Mouse (Mus musculus) myocyte (in vitro differentiated cells): ENCODE results near the gene Pax2. TPM values are rescaled to one million over a fixed set of nuclear protein-coding genes. Genes with fewer than 3 reads are reported as not detected.
A peak's percentile ranks its signal among the peaks of the same experiment; 100 is the strongest.

ENCODE experiments used
- H3K27me3 ChIP-seq: one replicate; pipeline ENCODE4 v1.6.1; 2011; ENCODE audit not compliant: control insufficient read depth, insufficient read depth, insufficient read length
- H3K36me3 ChIP-seq: one replicate; pipeline ENCODE4 v1.6.1; 2011; ENCODE audit not compliant: control insufficient read depth, insufficient read depth
- H3K4me2 ChIP-seq: one replicate; pipeline ENCODE4 v1.6.1; 2011; ENCODE audit warnings: low read depth, control low read depth
- H3K4me3 ChIP-seq: one replicate; pipeline ENCODE4 v1.5.1; 2011; ENCODE audit warnings: mild to moderate bottlenecking, control low read depth, moderate library complexity
- H3K79me2 ChIP-seq: one replicate; pipeline ENCODE4 v1.6.1; 2011; ENCODE audit not compliant: control insufficient read depth, insufficient read depth
- H3ac ChIP-seq: one replicate; pipeline ENCODE4 v1.6.1; 2011; ENCODE audit not compliant: control insufficient read depth, insufficient read length
- CEBPB ChIP-seq: IDR thresholded peaks from 2 replicates; pipeline ENCODE4 v1.6.1; 2011; ENCODE audit warnings: mild to moderate bottlenecking, moderate library complexity; ENCODE audit not compliant: poor library complexity, insufficient read depth, severe bottlenecking
- E2F4 ChIP-seq: IDR thresholded peaks from one replicate; pipeline ENCODE4 v1.6.1; 2011; ENCODE audit warnings: mild to moderate bottlenecking, control low read depth, moderate library complexity; ENCODE audit not compliant: insufficient read depth
- MAX ChIP-seq: IDR thresholded peaks from one replicate; pipeline ENCODE4 v1.6.1; 2011; ENCODE audit warnings: low read depth, mild to moderate bottlenecking, control low read depth
- MYOD1 ChIP-seq, 3 experiments: IDR thresholded peaks; one replicate each; pipeline ENCODE4 v1.6.1; 2011; ENCODE audit warnings: control low read depth in 2 of 3, low read depth in 2 of 3, mild to moderate bottlenecking in 2 of 3, moderate library complexity in 1 of 3; ENCODE audit not compliant: insufficient read length in 2 of 3, control insufficient read depth in 1 of 3
- MYOG ChIP-seq, 3 experiments: IDR thresholded peaks; one replicate each; pipeline ENCODE4 v1.6.1; 2011; ENCODE audit warnings: control low read depth in 2 of 3, low read depth in 2 of 3, mild to moderate bottlenecking in 2 of 3; ENCODE audit not compliant: insufficient read length in 2 of 3, control insufficient read depth in 1 of 3, insufficient read depth in 1 of 3
- POLR2A ChIP-seq: IDR thresholded peaks from one replicate; pipeline ENCODE4 v1.6.1; 2011; ENCODE audit warnings: low read depth, mild to moderate bottlenecking, control low read depth, moderate library complexity; ENCODE audit not compliant: insufficient read length
- POLR2AphosphoS2 ChIP-seq: IDR thresholded peaks from one replicate; pipeline ENCODE4 v1.6.1; 2011; ENCODE audit warnings: low read depth, control low read depth; ENCODE audit not compliant: insufficient read length
- REST ChIP-seq: IDR thresholded peaks from one replicate; pipeline ENCODE4 v1.6.1; 2011; ENCODE audit warnings: mild to moderate bottlenecking, control low read depth, moderate library complexity; ENCODE audit not compliant: insufficient read depth, insufficient read length
- SRF ChIP-seq: IDR thresholded peaks from one replicate; pipeline ENCODE4 v1.6.1; 2011; ENCODE audit warnings: low read depth; ENCODE audit not compliant: control insufficient read depth, insufficient read length
- TCF12 ChIP-seq: IDR thresholded peaks from one replicate; pipeline ENCODE4 v1.6.1; 2011; ENCODE audit warnings: mild to moderate bottlenecking, control low read depth; ENCODE audit not compliant: poor library complexity, insufficient read depth, severe bottlenecking
- TCF3 ChIP-seq: IDR thresholded peaks from one replicate; pipeline ENCODE4 v1.6.1; 2011; ENCODE audit warnings: low read depth, control low read depth; ENCODE audit not compliant: insufficient read length
- USF1 ChIP-seq: IDR thresholded peaks from one replicate; pipeline ENCODE4 v1.6.1; 2011; ENCODE audit warnings: low read depth, mild to moderate bottlenecking, control low read depth, moderate library complexity
- polyA plus RNA-seq: library from polyadenylated mRNA; unstranded; fragments of >200 nt; fragmentation: generic; extraction: Trizol; gene quantifications from one replicate; pipeline ENCODE4 v1.2.1, GENCODE M21; 2012; ENCODE audit warnings: missing spikeins

Gene Pax2
- polyA plus RNA-seq, 1 experiment: not detected

DNA sequence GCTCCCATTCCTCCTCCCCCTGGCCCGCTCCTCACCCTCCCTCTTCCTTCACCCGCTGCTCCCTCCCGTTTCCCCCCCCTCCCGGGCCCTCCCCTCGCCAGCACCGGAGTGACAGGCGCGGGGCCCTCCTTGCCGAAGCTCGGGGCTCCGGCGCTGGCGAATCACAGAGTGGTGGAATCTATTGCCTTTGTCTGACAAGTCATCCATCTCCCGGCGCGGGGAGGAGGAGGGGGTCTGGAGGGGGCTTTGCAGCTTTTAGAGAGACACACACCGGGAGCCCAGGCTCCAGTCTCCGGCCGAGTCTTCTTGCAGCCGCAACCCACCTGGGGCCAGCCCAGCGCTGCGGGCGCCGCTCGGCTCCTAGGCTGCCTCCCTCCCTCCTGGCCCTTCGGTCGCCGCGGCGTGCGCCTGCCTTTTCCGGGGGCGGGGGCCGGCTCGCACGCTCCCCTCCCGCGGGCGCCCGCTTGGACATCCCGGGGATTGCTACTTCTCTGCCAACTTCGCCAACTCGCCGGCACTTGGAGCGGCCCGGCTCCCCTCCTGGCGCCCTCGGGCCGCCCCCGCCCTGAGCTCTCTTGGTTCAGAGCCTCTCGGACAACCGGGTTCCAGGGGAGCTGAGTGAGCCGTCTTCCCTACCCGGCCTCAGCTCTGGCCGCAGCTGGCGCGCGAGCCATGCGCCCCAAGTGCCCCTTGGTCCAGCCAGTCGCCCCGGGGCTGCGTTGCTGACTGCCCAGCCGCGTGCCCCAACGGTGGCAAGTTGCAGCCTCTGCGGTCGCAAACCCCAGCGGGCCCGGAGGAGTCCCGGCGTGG lies 781 bp downstream of the Pax2 start:
- H3ac ChIP-seq: no peak overlapping the region
- no peaks in the 10 kb centered on the region for H3K36me3 ChIP-seq
- peaks cover 82% of the 10 kb centered on the region for H3K27me3 ChIP-seq
- H3K4me3 ChIP-seq: no peak overlapping the region
- peak overlapping the region; percentile 56 for H3K4me2 ChIP-seq
- TF ChIP-seq SRF (no peak), USF1 (no peak), TCF12 (no peak), TCF3 (no peak), POLR2AphosphoS2 (no peak), MYOD1 (IDR thresholded peaks at IDR 0.05; ENCODE audit: control insufficient read depth in 1 of 3, insufficient read length in 2 of 3, low read depth in 2 of 3) (no peak), MAX (no peak), CEBPB (no peak), POLR2A (no peak), E2F4 (no peak), REST (no peak), MYOG (IDR thresholded peaks at IDR 0.05; ENCODE audit: control insufficient read depth in 1 of 3, insufficient read depth in 1 of 3, insufficient read length in 2 of 3, low read depth in 2 of 3) (no peak)
- no peaks in the 10 kb centered on the region for H3K79me2 ChIP-seq

- no peak overlapping the region for H3ac ChIP-seq
- no peak overlapping the region for H3K4me2 ChIP-seq
- TF ChIP-seq TCF12: no peak
- TF ChIP-seq MYOD1 (IDR thresholded peaks at IDR 0.05; ENCODE audit: control insufficient read depth in 1 of 3, insufficient read length in 2 of 3, low read depth in 2 of 3): no peak
- TF ChIP-seq POLR2A: no peak
- TF ChIP-seq TCF3: no peak
- TF ChIP-seq POLR2AphosphoS2: no peak
- TF ChIP-seq CEBPB: no peak
- TF ChIP-seq REST: no peak
- TF ChIP-seq E2F4: no peak
- TF ChIP-seq MAX: no peak
- no peak for TF ChIP-seq SRF
- TF ChIP-seq USF1: no peak
- no peak for TF ChIP-seq MYOG (IDR thresholded peaks at IDR 0.05; ENCODE audit: control insufficient read depth in 1 of 3, insufficient read depth in 1 of 3, insufficient read length in 2 of 3, low read depth in 2 of 3)
- H3K4me3 ChIP-seq: no peak overlapping the region
- no peaks in the 10 kb centered on the region for H3K79me2 ChIP-seq
- H3K36me3 ChIP-seq: no peaks in the 10 kb centered on the region
- H3K27me3 ChIP-seq: peaks cover 82% of the 10 kb centered on the region
Measured at GRCm38 (mm10) chr19:44757231-44757871, 1.5 kb downstream of the Pax2 start.

GRCm38 (mm10) chr19:44758846-44759245 lies 3.0 kb downstream of the Pax2 start:
- Histone ChIP-seq H3ac (no peak overlapping the region), H3K4me2 (no peak overlapping the region), H3K27me3 (peaks cover 82% of the 10 kb centered on the region), H3K79me2 (no peaks in the 10 kb centered on the region), H3K4me3 (no peak overlapping the region), H3K36me3 (no peaks in the 10 kb centered on the region)
- TF ChIP-seq E2F4: no peak
- no peak for TF ChIP-seq SRF
- no peak for TF ChIP-seq MYOG (IDR thresholded peaks at IDR 0.05; ENCODE audit: control insufficient read depth in 1 of 3, insufficient read depth in 1 of 3, insufficient read length in 2 of 3, low read depth in 2 of 3)
- no peak for TF ChIP-seq CEBPB
- TF ChIP-seq TCF3: no peak
- no peak for TF ChIP-seq TCF12
- no peak for TF ChIP-seq POLR2A

DNA sequence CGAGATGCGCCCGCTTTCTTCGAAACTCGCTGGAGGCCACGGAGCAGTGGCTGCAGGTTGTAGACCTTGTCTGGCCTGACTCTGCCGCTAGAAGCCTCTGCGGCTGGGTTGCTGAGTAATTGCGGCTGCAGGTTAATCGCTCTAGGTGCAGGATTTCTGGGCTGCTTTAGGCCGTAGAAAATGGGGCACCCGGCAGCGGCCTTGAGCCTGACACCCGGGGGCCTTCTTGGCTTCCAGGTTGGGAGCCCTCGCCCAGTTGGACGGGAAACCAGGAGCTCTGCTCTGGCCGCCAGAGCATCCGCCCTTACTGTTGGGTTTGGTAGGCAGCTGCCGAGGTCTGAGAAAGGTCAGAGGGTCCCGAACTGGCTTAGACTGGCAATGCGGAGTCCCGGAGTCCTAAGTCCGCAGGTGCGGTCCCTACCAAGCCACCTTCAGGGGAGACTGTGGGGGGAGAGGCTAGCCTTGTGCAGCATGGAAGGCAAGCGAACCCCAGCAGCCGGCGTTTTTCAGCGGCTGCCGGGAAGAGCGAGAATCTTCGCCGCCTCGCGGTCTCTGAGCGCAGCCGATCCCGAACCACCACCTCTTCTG lies 3.8 kb downstream of the Pax2 start:
- Histone ChIP-seq H3K4me2 (no peak overlapping the region), H3K27me3 (peaks cover 83% of the 10 kb centered on the region), H3K79me2 (no peaks in the 10 kb centered on the region), H3K36me3 (no peaks in the 10 kb centered on the region), H3ac (no peak overlapping the region), H3K4me3 (no peak overlapping the region)
- TF ChIP-seq TCF3 (no peak), SRF (no peak), MYOG (IDR thresholded peaks at IDR 0.05; ENCODE audit: control insufficient read depth in 1 of 3, insufficient read depth in 1 of 3, insufficient read length in 2 of 3, low read depth in 2 of 3) (no peak), CEBPB (no peak), E2F4 (no peak), MYOD1 (IDR thresholded peaks at IDR 0.05; ENCODE audit: control insufficient read depth in 1 of 3, insufficient read length in 2 of 3, low read depth in 2 of 3) (no peak), MAX (no peak), POLR2AphosphoS2 (no peak), REST (no peak), USF1 (no peak), TCF12 (no peak), POLR2A (no peak)
